ENCODE assay signal across 8 mouse cellular contexts in the genomic region with DNA sequence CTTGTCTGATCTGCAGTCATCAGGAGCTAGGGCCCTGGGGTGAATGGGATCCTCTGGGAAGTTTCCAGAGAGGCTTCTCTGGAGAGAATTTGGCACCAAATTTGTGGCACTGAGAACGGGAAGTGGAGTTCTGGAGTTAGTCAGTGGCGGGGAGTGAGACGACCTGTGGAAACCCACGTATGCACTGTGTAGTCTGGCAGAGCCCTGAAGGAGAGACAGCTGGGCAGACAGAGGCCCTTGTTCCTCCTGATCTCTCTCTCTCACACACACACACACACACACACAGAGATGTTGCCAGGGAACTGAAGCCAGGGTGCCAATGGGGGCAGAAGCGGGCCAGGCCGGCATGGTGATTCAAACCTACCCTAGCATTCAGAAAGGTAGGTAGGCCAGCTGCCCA. TPM values are rescaled to one million over a fixed set of nuclear protein-coding genes. Genes with fewer than 3 reads are reported as not detected.
DNase-seq lines count a peak whose midpoint lies in the region; ATAC-seq lines count a peak whose summit lies in the region.

No protein-coding gene starts in this region.

- H3K27me3 ChIP-seq in liver, embryonic 12.5 days (replicated peaks): peaks cover 25% of the 10 kb centered on the region; the same call in 1 of the 2 replicates

- peaks cover 63% of the 10 kb centered on the region for H3K4me1 ChIP-seq in liver, embryonic 12.5 days

- no peak overlapping the region for H3K27ac ChIP-seq in liver, embryonic 12.5 days

- H3K9ac ChIP-seq in liver, embryonic 12.5 days: no peak overlapping the region

- peak overlapping the region; percentile 84; the same call in 1 of the 2 replicates for H3K4me3 ChIP-seq in liver, embryonic 12.5 days

- WGBS in liver, embryonic 12.5 days (ENCODE audit: insufficient replicate concordance): 52% methylated on average over 6 of the region's 6 CpGs

- peak; percentile 28 for DNase-seq in gastrocnemius, postnatal 10 days
- DNase-seq in gastrocnemius, adult 8-10 months (ENCODE audit: low spot score in 2 of 2): no peak
- DNase-seq in right cerebral cortex, postnatal 10 days (ENCODE audit: low spot score in 2 of 2): peak; percentile 36 to 41
- DNase-seq in right cerebral cortex, postnatal 14 days: no peak
- DNase-seq in urinary bladder, postnatal 4 days (ENCODE audit: low spot score in 2 of 2): no peak
- DNase-seq in gastrocnemius, postnatal 25 days: no peak
- DNase-seq in frontal cortex, postnatal 10 days (ENCODE audit: low spot score in 2 of 2): no peak

- no peak for ATAC-seq in liver, embryonic 12.5 days

- H3K4me2 ChIP-seq in liver, embryonic 12.5 days: peak overlapping the region; percentile 97

- no peaks in the 10 kb centered on the region for H3K36me3 ChIP-seq in liver, embryonic 12.5 days

- H3K9me3 ChIP-seq in liver, embryonic 12.5 days (replicated peaks): no peaks in the 10 kb centered on the region

RNA-seq across cellular contexts. Expression of a gene that starts 1.0 kb away (rescaled TPM):
- 100 to 1,000 TPM in 1 of 2 experiments, 10 to 100 TPM in 1; 73.8 to 125 TPM for total RNA-seq in gastrocnemius, postnatal 10 days (2021)
- 100 to 1,000 TPM in 3 of 4 experiments, 10 to 100 TPM in 1; 88.9 to 165 (median 110) TPM for total RNA-seq in gastrocnemius, adult 8-10 months (2022)
- 3.0 and 3.2 TPM in 2 replicates for polyA plus RNA-seq in liver, embryonic 12.5 days (2016; fragmentation: Nextera tagmentation; extraction: Ambion mirVana)
- 100 to 1,000 TPM; 135 to 170 TPM for total RNA-seq in gastrocnemius, postnatal 25 days (2021)

Comparison
In these comparisons a context has a peak if more than half of its experiments do, and no peak if none do; other contexts are left out.
1. DNase-seq: peak in gastrocnemius, postnatal 10 days (single experiment) and right cerebral cortex, postnatal 10 days (2 of 2); none in gastrocnemius, adult 8-10 months (0 of 2), right cerebral cortex, postnatal 14 days (single experiment), urinary bladder, postnatal 4 days (0 of 2), gastrocnemius, postnatal 25 days (single experiment) and frontal cortex, postnatal 10 days (0 of 2).